Mouse (Mus musculus) thymus, adult 18-20 months (tissue): ENCODE results near the gene Cacul1.

Experiments used
- DNase-seq, 2 experiments: peaks; one replicate each; pipeline ENCODE4 v3.0.0; 2022; ENCODE audit warnings: mixed read lengths in 2 of 2

Cacul1 gene

DNA sequence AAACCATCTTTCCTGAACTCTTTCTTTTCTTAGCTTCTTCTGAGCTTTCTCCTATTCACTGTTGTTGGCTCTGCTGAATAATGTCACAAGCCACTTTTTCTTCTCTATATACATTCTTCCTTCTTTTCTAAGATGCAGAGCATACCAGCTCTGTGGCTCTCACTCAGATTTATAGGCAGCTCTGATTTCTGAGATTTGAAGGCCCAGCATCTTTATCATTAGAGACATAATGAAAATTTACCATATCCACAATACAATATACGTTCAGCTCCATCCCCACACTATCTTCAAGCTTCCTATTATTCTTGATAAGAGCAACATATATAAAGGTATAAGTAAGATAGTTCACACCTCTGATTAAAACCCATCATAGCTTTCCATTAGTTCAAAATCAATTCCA, 50.7 kb downstream of the Cacul1 start:
- no peak for DNase-seq

DNA sequence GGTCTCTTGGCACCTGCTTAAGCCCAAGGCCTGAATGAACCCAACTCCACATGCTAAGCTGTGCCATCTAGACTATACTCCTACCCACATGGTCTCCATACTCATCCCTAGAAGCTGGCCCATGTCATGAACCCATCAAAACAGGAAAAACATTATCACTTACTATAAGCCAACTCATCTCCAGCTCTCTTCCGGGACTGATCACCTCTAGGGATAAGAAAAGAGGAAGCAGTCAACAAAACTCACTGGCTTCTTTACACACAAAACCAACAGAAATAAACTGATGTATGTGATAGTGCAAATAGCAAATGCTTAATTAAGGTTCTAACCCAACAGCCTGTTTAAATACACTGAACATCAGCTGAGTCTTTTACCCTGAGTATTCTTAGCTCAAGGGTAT, 51.5 kb downstream of the Cacul1 start:
- DNase-seq, result no peak

DNA sequence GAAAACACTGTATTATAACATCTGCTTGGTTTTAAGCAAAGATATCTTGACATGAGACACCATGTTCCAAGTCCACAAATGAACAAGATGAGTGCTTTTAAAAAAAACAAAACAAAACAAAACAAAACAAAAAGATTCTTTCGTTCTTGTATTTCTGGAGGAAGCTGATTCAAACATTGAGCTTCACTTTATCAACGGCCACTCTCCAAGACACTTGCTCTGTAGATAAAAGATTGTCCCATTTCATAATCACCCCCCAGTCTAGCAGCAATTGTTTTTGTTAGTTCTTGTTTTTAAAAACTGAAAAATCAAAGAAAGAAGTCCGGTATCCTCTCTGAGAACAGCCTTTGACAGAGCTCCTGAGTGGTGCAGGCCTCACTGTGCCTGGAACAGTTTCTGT, 52.2 kb downstream of the Cacul1 start:
- DNase-seq, result no peak

DNA sequence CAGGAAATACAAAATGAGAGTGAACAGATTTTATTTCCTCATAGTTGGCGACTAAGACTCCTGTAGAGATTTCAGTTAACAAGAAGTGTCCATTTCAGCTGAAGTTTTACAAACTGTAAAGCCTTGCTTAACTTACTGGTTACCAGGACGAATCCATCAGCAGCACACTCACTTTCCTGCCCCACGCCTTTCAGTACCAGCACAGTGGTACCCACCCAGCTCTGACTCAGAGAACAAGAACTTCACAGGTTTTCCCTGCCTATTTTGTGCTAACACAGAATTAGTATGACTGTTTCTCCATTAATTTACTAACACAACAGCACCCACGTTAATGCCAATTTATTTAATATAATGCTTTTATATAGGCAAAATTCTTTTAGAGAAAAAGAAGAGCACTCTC, 53.9 kb downstream of the Cacul1 start:
- DNase-seq, result no peak

DNA sequence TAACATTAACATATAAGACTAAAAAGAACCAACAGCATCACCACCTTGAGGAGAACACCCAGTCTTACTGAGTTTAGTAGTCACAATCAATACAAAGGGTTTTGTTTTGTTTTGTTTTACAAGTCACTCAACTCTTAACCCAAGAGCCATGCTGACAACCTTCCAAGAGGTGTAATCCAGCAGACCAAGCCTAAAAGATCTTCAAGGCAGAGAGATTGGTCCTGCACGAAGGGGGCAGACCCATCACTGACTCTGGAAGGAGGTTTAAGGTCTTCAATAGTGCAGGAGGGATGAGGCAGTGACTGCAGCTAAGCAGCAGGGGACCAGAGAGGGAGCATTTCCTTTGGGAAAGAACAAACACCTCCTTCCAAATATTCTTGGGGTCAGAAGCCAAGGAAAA, 55.7 kb downstream of the Cacul1 start:
- DNase-seq, result no peak

DNA sequence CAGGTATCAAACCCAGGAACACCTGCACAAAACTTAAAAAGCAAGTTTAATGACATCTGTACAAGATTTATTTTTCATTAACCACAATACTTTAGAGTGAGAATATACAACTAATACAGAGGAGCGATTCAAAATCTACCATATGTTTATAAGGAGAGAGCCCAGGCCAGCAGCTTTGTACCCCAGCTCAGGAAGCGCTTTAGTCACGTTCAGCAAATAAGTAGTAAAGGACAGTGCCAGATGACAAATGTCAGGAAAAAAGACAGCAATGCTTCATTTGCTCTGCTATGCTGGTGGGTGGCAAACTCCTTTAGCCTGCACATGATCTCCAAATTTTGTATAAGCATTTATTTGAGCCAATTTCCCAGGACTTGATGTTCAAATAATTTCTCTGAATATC, 56.1 kb downstream of the Cacul1 start:
- no peak for DNase-seq

DNA sequence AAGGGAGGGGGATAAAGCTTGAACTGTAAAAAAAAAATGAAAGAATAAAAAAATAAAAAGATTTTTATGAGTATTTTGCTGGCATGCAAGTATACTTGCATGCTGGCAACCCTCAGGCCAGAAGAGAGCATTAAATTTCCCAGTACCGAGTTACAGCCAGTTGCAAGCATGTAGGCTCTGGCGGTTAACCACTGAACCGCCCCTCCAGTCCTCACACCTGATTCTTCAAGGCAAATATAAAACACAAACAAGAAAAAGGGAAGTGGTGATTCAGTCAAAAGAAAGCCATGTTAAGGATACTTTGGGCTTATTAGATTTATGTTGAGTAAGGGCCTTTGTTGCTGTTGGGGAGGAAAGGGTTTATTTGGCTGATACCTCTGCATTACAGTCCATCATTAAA, 60.7 kb downstream of the Cacul1 start:
- no peak for DNase-seq

DNA sequence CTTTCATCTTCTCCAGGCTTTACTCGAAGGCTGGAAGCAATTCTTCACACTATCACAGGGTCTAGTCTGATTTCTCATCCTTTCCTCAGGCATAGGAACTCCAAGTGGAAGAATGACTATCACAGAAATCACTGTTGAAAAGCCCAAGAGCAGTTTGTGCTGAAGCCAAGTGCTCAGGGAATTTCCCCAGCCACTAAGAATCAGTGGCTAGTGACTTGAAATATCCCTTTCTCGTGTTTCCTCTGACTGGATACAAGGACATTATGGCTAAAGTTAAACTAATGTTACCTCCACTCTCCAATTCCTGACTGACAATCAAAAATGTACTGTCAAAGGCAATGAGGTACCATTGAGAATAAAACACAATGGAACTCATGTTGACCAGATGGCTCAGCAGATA, 65.8 kb downstream of the Cacul1 start:
- no peak for DNase-seq

DNA sequence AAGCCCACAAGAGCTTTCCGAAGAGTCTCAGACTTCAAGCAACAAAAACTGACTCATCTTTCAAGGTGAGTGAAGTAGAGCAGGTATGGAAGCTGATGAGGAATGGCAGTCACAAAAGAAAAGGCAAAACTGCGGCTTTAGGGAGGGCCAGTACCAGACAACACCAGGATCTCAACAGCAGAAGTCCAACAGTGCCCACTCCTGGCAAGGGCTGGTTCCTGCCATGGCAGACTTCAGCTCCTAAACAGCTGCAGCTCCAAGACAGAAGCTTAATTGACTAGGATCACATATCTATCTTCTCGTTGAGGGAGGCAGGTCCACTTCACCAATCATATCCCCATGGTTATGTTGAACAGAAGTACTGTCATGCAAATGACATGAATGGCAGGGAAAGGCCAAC, 67.4 kb downstream of the Cacul1 start:
- DNase-seq, result no peak

DNA sequence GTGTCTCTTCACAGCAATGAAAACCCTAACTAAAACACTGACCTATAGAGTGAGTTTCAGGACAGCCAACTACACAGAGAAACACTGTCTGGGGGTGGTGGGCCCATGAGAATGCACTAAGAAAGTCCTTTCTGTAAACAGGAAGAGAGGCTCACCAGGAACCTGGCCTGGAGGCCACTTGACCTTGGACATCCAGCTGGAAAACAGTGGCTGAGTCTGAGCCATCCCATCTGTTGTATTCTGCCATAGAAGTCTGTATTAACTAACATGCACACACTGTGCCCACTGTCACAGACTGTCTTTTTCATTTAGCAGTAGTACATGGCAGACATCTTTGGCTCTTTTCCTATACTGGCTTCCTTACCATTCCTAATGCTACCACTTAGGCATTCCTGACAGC, 80.6 kb downstream of the Cacul1 start:
- no peak for DNase-seq

DNA sequence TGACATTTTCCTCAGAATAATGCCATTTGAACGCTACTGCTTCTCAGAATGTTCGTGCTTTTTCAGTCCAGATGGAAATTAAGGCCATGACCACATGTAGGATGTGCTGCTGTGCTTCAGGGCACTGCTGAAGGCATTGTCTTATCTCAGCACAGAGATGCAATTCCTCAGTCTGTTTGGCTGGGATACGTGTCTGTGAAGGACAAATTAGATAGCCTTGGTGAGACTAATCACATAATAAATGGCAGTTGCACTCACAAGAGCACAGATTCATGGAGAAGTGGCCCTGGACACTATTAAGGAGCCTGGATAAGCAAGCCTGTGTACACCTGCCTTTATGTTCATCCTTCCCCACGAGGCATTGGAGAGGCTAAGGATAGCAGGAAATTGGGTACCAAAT, 83.7 kb downstream of the Cacul1 start:
- DNase-seq, result no peak

DNA sequence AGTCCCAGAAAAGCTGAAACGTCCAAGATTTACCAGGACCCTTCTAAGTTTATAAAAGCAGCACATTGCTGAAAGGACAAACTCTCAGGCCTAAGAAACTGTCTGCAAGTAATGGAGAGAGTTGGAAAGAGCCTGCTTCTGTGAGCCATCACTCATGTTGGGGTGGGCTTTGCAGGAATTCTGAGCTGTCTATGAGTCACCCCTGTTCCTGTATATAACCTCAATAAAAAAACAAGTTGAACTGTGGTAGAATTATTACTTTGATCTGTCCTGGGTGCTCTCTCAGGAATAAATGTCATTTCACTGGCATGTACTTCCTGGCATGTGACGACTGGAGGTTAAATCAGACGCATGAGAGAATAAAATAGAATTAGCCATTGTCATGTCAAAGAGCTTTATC, 85.1 kb downstream of the Cacul1 start:
- no peak for DNase-seq

DNA sequence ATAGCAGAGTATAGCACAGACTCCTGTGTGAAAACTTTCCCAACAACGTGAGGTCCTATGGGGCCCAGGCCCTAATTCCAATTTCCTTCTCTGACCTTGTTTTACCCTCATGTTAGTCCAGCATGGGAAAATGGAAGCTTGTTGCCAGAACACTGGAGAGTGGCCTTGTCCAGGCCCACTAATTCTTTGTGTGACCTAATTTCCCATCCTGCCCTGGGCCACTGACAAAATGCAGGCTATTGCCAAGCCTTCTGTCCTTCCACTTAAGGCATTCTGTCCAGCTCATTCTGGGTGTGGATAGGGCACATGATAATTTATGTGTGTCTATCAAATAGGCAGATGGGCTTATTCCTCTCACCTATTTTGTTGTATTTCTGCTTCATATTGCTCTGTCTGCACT, 91.3 kb downstream of the Cacul1 start:
- no peak for DNase-seq

DNA sequence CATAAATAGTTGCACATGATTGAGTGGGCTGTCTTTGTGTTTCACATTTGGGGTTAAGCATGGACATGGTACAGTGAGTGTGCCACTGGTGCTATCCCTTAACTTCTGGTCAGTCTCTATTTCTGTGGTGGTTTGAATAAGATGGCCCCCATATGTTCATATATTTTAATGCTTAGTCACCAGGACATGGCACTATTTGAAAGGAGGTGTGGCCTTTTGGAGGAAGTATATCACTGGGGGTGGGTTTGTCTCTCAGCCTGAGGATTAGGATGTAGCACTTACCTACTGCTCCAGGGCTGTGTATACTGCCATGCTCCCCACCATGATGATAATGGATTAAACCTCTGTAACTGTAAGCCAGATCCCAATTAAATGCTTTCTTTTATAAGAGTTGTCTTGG, 95.6 kb downstream of the Cacul1 start:
- no peak for DNase-seq

DNA sequence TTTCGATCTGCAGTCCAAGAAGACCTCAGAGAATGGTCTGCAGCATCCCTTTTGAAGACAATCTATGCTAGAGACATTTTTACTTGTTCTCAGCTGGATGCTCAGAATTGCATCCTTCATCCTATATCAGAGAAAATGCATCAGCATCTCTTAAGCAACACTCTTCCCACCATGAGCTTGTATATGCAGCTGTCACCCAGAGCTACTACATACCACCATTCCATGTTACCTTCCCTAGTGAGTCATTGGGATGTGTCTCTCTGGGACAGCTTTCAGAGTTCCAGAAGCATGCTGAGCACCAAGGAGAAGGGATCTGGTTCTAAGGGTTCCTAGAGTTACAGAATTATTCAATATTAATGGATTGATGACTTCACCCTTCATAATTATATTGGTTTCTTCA, 102.0 kb downstream of the Cacul1 start:
- DNase-seq, result no peak

DNA sequence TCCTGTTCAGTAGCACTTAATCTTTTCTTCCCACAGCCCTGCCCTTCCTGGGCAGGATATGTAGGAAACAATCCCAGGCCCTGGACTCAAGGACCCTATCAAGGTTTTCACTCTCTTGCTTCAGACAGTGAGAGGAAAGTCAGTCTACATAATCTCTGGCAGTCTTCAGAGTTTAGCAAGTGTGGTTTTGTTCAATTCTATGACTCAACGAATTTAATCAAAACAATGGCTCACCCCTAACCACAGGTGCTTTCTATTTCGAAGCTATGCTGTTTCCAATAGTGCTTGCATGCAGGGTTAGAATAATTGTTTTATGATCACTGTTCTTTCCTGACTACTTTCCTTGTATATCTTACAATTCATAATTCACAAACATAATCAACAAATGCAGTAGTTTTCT, 103.0 kb downstream of the Cacul1 start:
- DNase-seq, result no peak
